Mouse (Mus musculus): Measurements from ENCODE around the gene Isyna1. TPM values are rescaled to one million over a fixed set of nuclear protein-coding genes. Genes with fewer than 3 reads are reported as not detected.
A peak's percentile ranks its signal among the peaks of the same experiment; 100 is the strongest.
"Not testable (repeated sequence)": the region's sequence is repeated elsewhere in the genome, so short reads cannot be mapped to it uniquely, and the experiment has no call there.

Isyna1 gene
- total RNA-seq, 4 experiments from 2014 or later = 15.5 to 37.5 (median 23.7) TPM

GRCm38 (mm10) chr8:70574915-70575314 is 19.3 kb upstream of the Isyna1 start:
- DNase-seq (ENCODE audit: low spot score) = peak; percentile 71

- DNase-seq (ENCODE audit: low spot score) = no peak
These were observed 17.0 kb upstream of the Isyna1 start for GRCm38 (mm10) chr8:70577207-70577606.

- peak; percentile 72 for DNase-seq (ENCODE audit: low spot score)
These were observed 10.4 kb upstream of the Isyna1 start for GRCm38 (mm10) chr8:70583476-70584387.

- DNase-seq (ENCODE audit: low spot score) = no peak
These were observed 9.4 kb upstream of the Isyna1 start for GRCm38 (mm10) chr8:70584606-70585257.

- DNase-seq (ENCODE audit: low spot score) = peak; percentile 62
These were observed 8.9 kb upstream of the Isyna1 start for GRCm38 (mm10) chr8:70585258-70585652.

- DNase-seq (ENCODE audit: low spot score) = not testable (repeated sequence)
These were observed 6.2 kb upstream of the Isyna1 start for GRCm38 (mm10) chr8:70587955-70588354.

- no peak for DNase-seq (ENCODE audit: low spot score)
These were observed 2.6 kb upstream of the Isyna1 start for GRCm38 (mm10) chr8:70591569-70591968.

GRCm38 (mm10) chr8:70593173-70593572 is 1.0 kb upstream of the Isyna1 start:
- no peak for DNase-seq (ENCODE audit: low spot score)

- DNase-seq (ENCODE audit: low spot score) = no peak
These were observed 720 bp downstream of the Isyna1 start for GRCm38 (mm10) chr8:70594621-70595564.

- no peak for DNase-seq (ENCODE audit: low spot score)
These were observed 1.6 kb downstream of the Isyna1 start for GRCm38 (mm10) chr8:70595811-70596210.

GRCm38 (mm10) chr8:70596216-70596615 is 2.0 kb downstream of the Isyna1 start:
- no peak for DNase-seq (ENCODE audit: low spot score)

GRCm38 (mm10) chr8:70596775-70597416 is 2.7 kb downstream of the Isyna1 start:
- DNase-seq (ENCODE audit: low spot score) = no peak

- DNase-seq (ENCODE audit: low spot score) = no peak
These were observed 3.5 kb downstream of the Isyna1 start for GRCm38 (mm10) chr8:70597417-70598272.

GRCm38 (mm10) chr8:70598283-70598682 is 4.1 kb downstream of the Isyna1 start:
- DNase-seq (ENCODE audit: low spot score) = no peak

GRCm38 (mm10) chr8:70598722-70599121 is 4.5 kb downstream of the Isyna1 start:
- DNase-seq (ENCODE audit: low spot score) = no peak

GRCm38 (mm10) chr8:70599507-70600290 is 5.5 kb downstream of the Isyna1 start:
- DNase-seq (ENCODE audit: low spot score) = no peak

- no peak for DNase-seq (ENCODE audit: low spot score)
These were observed 6.5 kb downstream of the Isyna1 start for GRCm38 (mm10) chr8:70600473-70601270.

- no peak for DNase-seq (ENCODE audit: low spot score)
These were observed 7.1 kb downstream of the Isyna1 start for GRCm38 (mm10) chr8:70601271-70601649.

All from heart, adult 8-10 months (tissue).